Mouse (Mus musculus) stomach, postnatal 0 days (tissue): ENCODE measurements around the gene Gm45208. TPM values are rescaled to one million over a fixed set of nuclear protein-coding genes. Genes with fewer than 3 reads are reported as not detected.

Experiments
- ATAC-seq: fragments of 200-750 bp; cut with Nextera tagmentation; 2 replicates; pipeline ENCODE4 v1.8.0; 2017; ENCODE audit not compliant: low FRiP score, low TSS enrichment
- DNase-seq: peaks from one replicate; pipeline ENCODE4 v3.0.0-alpha.2; 2016; ENCODE audit warnings: low spot score
- H3K27ac ChIP-seq: fragments of 300-500 bp; sonication (generic); replicated peaks from 2 replicates; pipeline ENCODE4 v1.5.1; 2014; ENCODE audit warnings: mild to moderate bottlenecking, control low read depth
- H3K27me3 ChIP-seq: fragments of 300-500 bp; sonication (generic); 2 replicates; pipeline ENCODE4 v1.6.1; 2014; ENCODE audit warnings: low read length; ENCODE audit not compliant: control insufficient read depth, insufficient read depth
- H3K36me3 ChIP-seq: fragments of 300-500 bp; sonication (generic); 2 replicates; pipeline ENCODE4 v1.6.1; 2014; ENCODE audit warnings: low read length, mixed read lengths; ENCODE audit not compliant: control insufficient read depth, insufficient read depth
- H3K4me1 ChIP-seq: fragments of 300-500 bp; sonication (generic); replicated peaks from 2 replicates; pipeline ENCODE4 v1.6.1; 2014; ENCODE audit warnings: antibody characterized with exemption; ENCODE audit not compliant: control insufficient read depth, insufficient read depth
- H3K4me2 ChIP-seq: fragments of 300-500 bp; sonication (generic); replicated peaks from 2 replicates; pipeline ENCODE4 v1.6.1; 2014; ENCODE audit warnings: low read depth, mild to moderate bottlenecking, control low read depth, moderate library complexity
- H3K4me3 ChIP-seq: fragments of 300-500 bp; sonication (generic); 2 replicates; pipeline ENCODE4 v1.5.1; 2014; ENCODE audit warnings: low read depth, low read length, control low read depth
- H3K9ac ChIP-seq: fragments of 300-500 bp; sonication (generic); 2 replicates; pipeline ENCODE4 v1.6.1; 2014; ENCODE audit warnings: mild to moderate bottlenecking, low read length, control low read depth, mixed read lengths
- H3K9me3 ChIP-seq: fragments of 300-500 bp; sonication (generic); 2 replicates; pipeline ENCODE4 v1.6.1; 2016; ENCODE audit warnings: low read length; ENCODE audit not compliant: control insufficient read depth
- CTCF ChIP-seq: IDR thresholded peaks from 2 replicates; pipeline ENCODE4 v1.5.1; 2016; ENCODE audit warnings: antibody characterized with exemption, low read depth, mild to moderate bottlenecking, moderate library complexity
- EP300 ChIP-seq: optimal IDR thresholded peaks from 2 replicates; pipeline ENCODE3; 2016; ENCODE audit warnings: antibody characterized with exemption
- WGBS: fragments of 180-500 bp; shearing (Covaris S2); extraction: QIAGEN DNeasy Blood & Tissue Kit; methylation state at CpG from one replicate; pipeline ENCODE4 v1.1.7; 2014; 5-methylcytosine and 5-hydroxymethylcytosine counted together
- polyA plus RNA-seq: library from polyadenylated mRNA; unstranded; fragments of >200 nt; fragmentation: Nextera tagmentation; extraction: Ambion mirVana; gene quantifications from 2 replicates; pipeline ENCODE4 v1.2.1, GENCODE M21; 2015

The Gm45208 gene
- polyA plus RNA-seq, 1 experiment from 2014 or later, result not detected

GRCm38 (mm10) chrX:7772766-7773165 is 50.7 kb downstream of the Gm45208 start:
- DNase-seq, result no peak
- Histone ChIP-seq H3K4me1 (no peaks in the 10 kb centered on the region), H3K9ac (no peak overlapping the region), H3K4me2 (no peak overlapping the region), H3K27me3 (no peaks in the 10 kb centered on the region), H3K27ac (no peak overlapping the region), H3K36me3 (no peaks in the 10 kb centered on the region), H3K4me3 (no peak overlapping the region), H3K9me3 (no peaks in the 10 kb centered on the region)
- 58% methylated on average over 2 of the region's 2 CpGs for WGBS
- no peak for ATAC-seq
- TF ChIP-seq CTCF (peak; percentile 60), EP300 (no peak)

- no peaks in the 10 kb centered on the region for H3K27me3 ChIP-seq
These were observed 53.6 kb downstream of the Gm45208 start for GRCm38 (mm10) chrX:7775501-7776205.

GRCm38 (mm10) chrX:7776329-7777082 is 54.5 kb downstream of the Gm45208 start:
- Histone ChIP-seq H3K27me3 (no peaks in the 10 kb centered on the region), H3K27ac (no peak overlapping the region), H3K9ac (no peak overlapping the region), H3K9me3 (no peaks in the 10 kb centered on the region), H3K36me3 (no peaks in the 10 kb centered on the region), H3K4me1 (no peaks in the 10 kb centered on the region), H3K4me2 (no peak overlapping the region), H3K4me3 (no peak overlapping the region)
- peak; percentile 43 for DNase-seq
- ATAC-seq, result peak; percentile 64; the same call in 1 of the 2 replicates
- TF ChIP-seq EP300 (no peak), CTCF (peak; percentile 81)
- 41% methylated on average over 8 of the region's 8 CpGs for WGBS

More at GRCm38 (mm10) chrX:7775501-7776205, 53.6 kb downstream of the Gm45208 start:
- Histone ChIP-seq H3K4me1 (no peaks in the 10 kb centered on the region), H3K4me2 (no peak overlapping the region), H3K9me3 (no peaks in the 10 kb centered on the region), H3K36me3 (no peaks in the 10 kb centered on the region), H3K4me3 (no peak overlapping the region), H3K9ac (no peak overlapping the region), H3K27ac (no peak overlapping the region)
- no peak for TF ChIP-seq EP300
- TF ChIP-seq CTCF, result no peak
- DNase-seq (no peak), ATAC-seq (no peak)
- whole genome bisulfite sequencing, result 68% methylated on average over 9 of the region's 9 CpGs

- DNase-seq (no peak), ATAC-seq (no peak)
- no peaks in the 10 kb centered on the region for H3K36me3 ChIP-seq
- no peaks in the 10 kb centered on the region for H3K27me3 ChIP-seq
- no peaks in the 10 kb centered on the region for H3K9me3 ChIP-seq
- H3K4me1 ChIP-seq, result no peaks in the 10 kb centered on the region
- H3K4me3 ChIP-seq, result no peak overlapping the region
- no peak overlapping the region for H3K9ac ChIP-seq
- no peak for TF ChIP-seq EP300
- no peak for TF ChIP-seq CTCF
- no peak overlapping the region for H3K4me2 ChIP-seq
- H3K27ac ChIP-seq, result no peak overlapping the region
- WGBS, result 57% methylated on average over 7 of the region's 7 CpGs
These were observed 56.6 kb downstream of the Gm45208 start for GRCm38 (mm10) chrX:7778450-7779244.

GRCm38 (mm10) chrX:7779294-7779693 is 57.2 kb downstream of the Gm45208 start:
- H3K27ac ChIP-seq, result no peak overlapping the region
- H3K9ac ChIP-seq, result no peak overlapping the region
- 13% methylated on average over 3 of the region's 3 CpGs for WGBS
- DNase-seq (no peak), ATAC-seq (no peak)
- no peak overlapping the region for H3K4me3 ChIP-seq
- no peak overlapping the region for H3K4me2 ChIP-seq
- H3K4me1 ChIP-seq, result no peaks in the 10 kb centered on the region
- TF ChIP-seq CTCF (no peak), EP300 (no peak)
- H3K36me3 ChIP-seq, result no peaks in the 10 kb centered on the region
- no peaks in the 10 kb centered on the region for H3K27me3 ChIP-seq
- H3K9me3 ChIP-seq, result no peaks in the 10 kb centered on the region

Other genes starting within 250 kb of the Gm45208 start
- not detected in 2 replicates for gene Foxp3, start 148.6 kb upstream of the Gm45208 start, polyA plus RNA-seq
- 0.79 and 1.0 TPM in 2 replicates for gene Ppp1r3f, start 148.0 kb upstream of the Gm45208 start, polyA plus RNA-seq
- 13.8 and 14.0 TPM in 2 replicates for gene Ccdc22, start 116.7 kb upstream of the Gm45208 start, polyA plus RNA-seq
- not detected in 2 replicates for gene Cacna1f, start 115.2 kb upstream of the Gm45208 start, polyA plus RNA-seq
- gene Syp, start 83.8 kb upstream of the Gm45208 start, polyA plus RNA-seq, result 6.5 and 6.8 TPM in 2 replicates
- gene Prickle3, start 65.0 kb upstream of the Gm45208 start, polyA plus RNA-seq, result 8.5 and 9.7 TPM in 2 replicates
- 262 and 271 TPM in 2 replicates for gene Plp2, start 50.9 kb upstream of the Gm45208 start, polyA plus RNA-seq
- 0.95 and 1.3 TPM in 2 replicates for gene Magix, start 41.0 kb upstream of the Gm45208 start, polyA plus RNA-seq
- 18.0 and 18.5 TPM in 2 replicates for gene Gpkow, start 25.1 kb upstream of the Gm45208 start, polyA plus RNA-seq
- 30.3 and 33.6 TPM in 2 replicates for gene Wdr45, start 7.9 kb upstream of the Gm45208 start, polyA plus RNA-seq
- 23.8 and 26.0 TPM in 2 replicates for gene Praf2, start 6.2 kb downstream of the Gm45208 start, polyA plus RNA-seq
- gene Ccdc120, start 28.7 kb downstream of the Gm45208 start, polyA plus RNA-seq, result 21.5 and 23.0 TPM in 2 replicates
- gene Tfe3, start 40.3 kb downstream of the Gm45208 start, polyA plus RNA-seq, result 17.3 and 18.2 TPM in 2 replicates
- 20.0 and 20.9 TPM in 2 replicates for gene Gripap1, start 67.5 kb downstream of the Gm45208 start, polyA plus RNA-seq
- gene Kcnd1, start 100.0 kb downstream of the Gm45208 start, polyA plus RNA-seq, result 0.42 and 0.92 TPM in 2 replicates
- gene Otud5, start 119.1 kb downstream of the Gm45208 start, polyA plus RNA-seq, result 21.2 and 22.0 TPM in 2 replicates
- gene Pim2, start 156.0 kb downstream of the Gm45208 start, polyA plus RNA-seq, result 4.8 and 5.0 TPM in 2 replicates
- 28.7 and 32.5 TPM in 2 replicates for gene Slc35a2, start 161.8 kb downstream of the Gm45208 start, polyA plus RNA-seq
- gene Pqbp1, start 177.0 kb downstream of the Gm45208 start, polyA plus RNA-seq, result 60.6 and 62.2 TPM in 2 replicates
- 85.6 and 90.5 TPM in 2 replicates for gene Timm17b, start 177.1 kb downstream of the Gm45208 start, polyA plus RNA-seq
- not detected in 2 replicates for gene Gm10491, start 185.6 kb downstream of the Gm45208 start, polyA plus RNA-seq
- gene Gm10490, start 187.3 kb downstream of the Gm45208 start, polyA plus RNA-seq, result not detected in 2 replicates
- 12.0 and 12.2 TPM in 2 replicates for gene Pcsk1n, start 197.6 kb downstream of the Gm45208 start, polyA plus RNA-seq
- not detected in 2 replicates for gene Eras, start 206.4 kb downstream of the Gm45208 start, polyA plus RNA-seq
- 6.2 and 6.7 TPM in 2 replicates for gene Hdac6, start 225.6 kb downstream of the Gm45208 start, polyA plus RNA-seq